Mouse (Mus musculus) forebrain, embryonic 11.5 days (tissue): ENCODE measurements around the gene Enpp7. TPM values are rescaled to one million over a fixed set of nuclear protein-coding genes. Genes with fewer than 3 reads are reported as not detected.

Experiments used
- ATAC-seq: fragments of 200-750 bp; cut with Nextera tagmentation; replicated peaks from 2 replicates; pipeline ENCODE4 v1.8.0; 2017; ENCODE audit warnings: moderate TSS enrichment; ENCODE audit not compliant: low FRiP score
- DNase-seq: peaks from one replicate; pipeline ENCODE4 v3.0.0-alpha.2; 2017; ENCODE audit warnings: low spot score
- H3K27ac ChIP-seq: fragments of 300-500 bp; sonication (generic); 2 replicates; pipeline ENCODE4 v1.5.1; 2014; ENCODE audit warnings: low read depth, low read length
- H3K27me3 ChIP-seq: fragments of 300-500 bp; sonication (generic); 2 replicates; pipeline ENCODE4 v1.6.1; 2014; ENCODE audit warnings: mild to moderate bottlenecking, low read length, mixed read lengths; ENCODE audit not compliant: control insufficient read depth, insufficient read depth
- H3K36me3 ChIP-seq: fragments of 300-500 bp; sonication (generic); 2 replicates; pipeline ENCODE4 v1.6.1; 2014; ENCODE audit warnings: mild to moderate bottlenecking, low read length, moderate library complexity, mixed read lengths; ENCODE audit not compliant: control insufficient read depth, insufficient read depth
- H3K4me1 ChIP-seq: fragments of 300-500 bp; sonication (generic); replicated peaks from 2 replicates; pipeline ENCODE4 v1.6.1; 2014; ENCODE audit warnings: low read length, mixed read lengths; ENCODE audit not compliant: control insufficient read depth, insufficient read depth
- H3K4me2 ChIP-seq: fragments of 300-500 bp; sonication (generic); 2 replicates; pipeline ENCODE4 v1.6.1; 2014; ENCODE audit warnings: low read depth, mild to moderate bottlenecking, low read length, moderate library complexity, mixed read lengths; ENCODE audit not compliant: severe bottlenecking
- H3K4me3 ChIP-seq: fragments of 300-500 bp; sonication (generic); 2 replicates; pipeline ENCODE4 v1.5.1; 2014; ENCODE audit warnings: low read depth, low read length
- H3K9ac ChIP-seq: fragments of 300-500 bp; sonication (generic); 2 replicates; pipeline ENCODE4 v1.6.1; 2014; ENCODE audit warnings: low read length
- H3K9me3 ChIP-seq: fragments of 300-500 bp; sonication (generic); 2 replicates; pipeline ENCODE4 v1.6.1; 2016; ENCODE audit warnings: low read length, mixed read lengths; ENCODE audit not compliant: control insufficient read depth
- WGBS: fragments of 180-500 bp; shearing (Covaris S2); extraction: QIAGEN DNeasy Blood & Tissue Kit; methylation state at CpG from one replicate; pipeline ENCODE4 v1.1.7; 2014; 5-methylcytosine and 5-hydroxymethylcytosine counted together
- polyA plus RNA-seq: library from polyadenylated mRNA; unstranded; fragments of >200 nt; fragmentation: Nextera tagmentation; extraction: Ambion mirVana; gene quantifications from 2 replicates; pipeline ENCODE4 v1.2.1, GENCODE M21; 2014

The Enpp7 gene
- polyA plus RNA-seq, 1 experiment from 2014 or later = not detected

DNA sequence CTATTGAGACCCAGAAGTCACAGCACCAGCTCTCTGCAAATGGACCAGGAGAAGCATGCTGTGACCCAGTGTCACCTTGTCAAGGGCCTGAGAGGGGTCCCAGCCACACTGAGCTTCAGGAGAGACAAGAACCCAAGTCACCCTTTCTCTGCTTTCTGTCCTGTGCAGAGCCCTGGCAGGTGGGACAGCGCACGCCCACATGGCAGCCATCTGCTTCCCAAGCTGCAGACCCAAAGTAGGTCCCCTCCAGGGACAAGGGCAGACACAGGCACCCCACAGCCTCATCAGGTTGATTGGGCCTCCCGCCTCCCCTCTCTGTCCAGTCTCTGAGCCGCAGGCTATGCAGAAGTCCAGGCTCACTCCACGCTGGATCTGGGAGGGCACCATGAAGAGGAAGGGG is 24.1 kb upstream of the Enpp7 start:
- no peak overlapping the region for H3K4me2 ChIP-seq
- no peaks in the 10 kb centered on the region for H3K27me3 ChIP-seq
- no peak for DNase-seq
- no peaks in the 10 kb centered on the region for H3K36me3 ChIP-seq
- no peak overlapping the region for H3K27ac ChIP-seq
- no peaks in the 10 kb centered on the region for H3K9me3 ChIP-seq
- H3K9ac ChIP-seq = no peak overlapping the region
- no peak overlapping the region for H3K4me3 ChIP-seq
- ATAC-seq = no peak
- H3K4me1 ChIP-seq = peaks cover 2% of the 10 kb centered on the region
- WGBS = 89% methylated on average over 5 of the region's 5 CpGs

DNA sequence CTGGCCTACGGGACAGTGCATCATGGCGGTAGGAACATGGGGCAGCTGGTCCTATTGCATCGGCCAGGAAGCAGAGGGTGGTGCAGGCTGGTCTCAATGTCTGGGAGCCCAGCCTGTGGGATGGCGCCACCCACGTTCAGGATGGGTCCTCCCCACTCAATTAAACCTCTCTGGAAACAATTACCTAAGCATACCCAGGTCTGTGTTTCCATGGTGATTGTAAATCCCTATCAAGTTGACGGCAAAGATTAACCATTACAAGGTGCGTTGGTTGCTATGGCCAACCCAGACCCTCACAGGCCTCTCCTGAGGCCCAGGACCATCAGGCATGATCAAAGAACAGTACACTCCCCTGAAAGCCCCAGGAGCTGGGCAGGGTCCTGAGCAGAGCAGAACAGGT is 22.9 kb upstream of the Enpp7 start:
- H3K36me3 ChIP-seq = no peaks in the 10 kb centered on the region
- ATAC-seq (no peak), DNase-seq (no peak)
- H3K4me2 ChIP-seq = no peak overlapping the region
- no peaks in the 10 kb centered on the region for H3K27me3 ChIP-seq
- no peak overlapping the region for H3K27ac ChIP-seq
- H3K9ac ChIP-seq = no peak overlapping the region
- WGBS = 31% methylated on average over 7 of the region's 7 CpGs
- no peaks in the 10 kb centered on the region for H3K9me3 ChIP-seq
- peaks cover 2% of the 10 kb centered on the region for H3K4me1 ChIP-seq
- no peak overlapping the region for H3K4me3 ChIP-seq

- DNase-seq = peak; percentile 80
- Histone ChIP-seq H3K4me3 (no peak overlapping the region), H3K27me3 (no peaks in the 10 kb centered on the region), H3K9me3 (no peaks in the 10 kb centered on the region), H3K27ac (no peak overlapping the region), H3K36me3 (no peaks in the 10 kb centered on the region), H3K4me1 (peaks cover 5% of the 10 kb centered on the region; the same call in 1 of the 2 replicates), H3K4me2 (no peak overlapping the region), H3K9ac (no peak overlapping the region)
- no peak for ATAC-seq
- 38% methylated on average over 20 of the region's 20 CpGs for WGBS
Observed at GRCm38 (mm10) chr11:118971470-118972034, 16.4 kb upstream of the Enpp7 start.

DNA sequence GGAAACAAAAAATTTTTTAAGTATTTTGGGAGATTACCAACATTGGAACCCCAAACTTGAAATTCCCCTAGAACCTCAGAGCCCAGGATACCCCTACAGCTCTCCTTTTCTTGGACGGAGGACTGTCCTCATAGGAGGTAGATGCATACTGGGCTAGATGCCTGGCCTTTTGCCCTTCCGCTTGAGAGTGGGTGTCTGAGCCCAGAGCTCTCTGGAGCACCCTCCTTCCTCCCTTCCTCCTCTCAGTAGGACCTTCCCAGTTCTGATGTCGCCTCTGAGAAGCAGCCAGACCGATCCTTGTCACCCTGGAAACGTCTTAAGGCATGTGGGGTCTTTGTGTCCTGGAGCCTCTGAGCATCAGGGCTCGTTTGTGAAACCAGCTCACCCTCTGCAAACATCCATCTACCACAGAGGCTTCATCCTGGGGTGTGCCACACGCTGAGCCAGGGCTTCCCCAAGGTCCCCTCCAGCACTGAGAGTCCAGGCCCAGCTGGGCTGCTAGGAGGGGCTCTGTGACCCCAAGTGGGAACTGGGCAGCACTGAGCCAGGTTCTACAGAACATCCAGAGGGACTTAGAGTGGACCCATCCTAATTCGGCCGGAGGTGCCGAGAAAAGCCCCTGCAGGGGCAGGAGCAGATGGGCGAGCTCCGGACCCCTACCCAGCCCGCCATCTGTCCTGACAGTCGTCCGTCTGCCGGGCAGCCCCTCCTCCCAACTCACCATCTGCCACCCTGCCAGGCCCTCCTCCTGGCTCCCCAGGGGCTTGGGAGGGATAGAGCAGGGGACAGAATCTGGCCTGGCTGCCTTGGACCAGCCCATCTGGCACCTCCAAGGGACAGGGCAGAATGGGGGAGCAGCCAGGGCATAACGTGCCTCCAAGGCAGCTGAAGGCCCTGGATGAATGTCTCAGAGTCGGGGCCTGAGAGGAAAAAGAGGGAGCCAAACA is 15.3 kb upstream of the Enpp7 start:
- DNase-seq (peak; percentile 65), ATAC-seq (peak; percentile 75)
- no peaks in the 10 kb centered on the region for H3K9me3 ChIP-seq
- H3K9ac ChIP-seq = no peak overlapping the region
- H3K4me1 ChIP-seq = peaks cover 5% of the 10 kb centered on the region; the same call in 1 of the 2 replicates
- no peaks in the 10 kb centered on the region for H3K27me3 ChIP-seq
- no peak overlapping the region for H3K4me2 ChIP-seq
- H3K27ac ChIP-seq = peak overlapping the region; percentile 70; the same call in 1 of the 2 replicates
- no peak overlapping the region for H3K4me3 ChIP-seq
- WGBS = 45% methylated on average over 18 of the region's 18 CpGs
- H3K36me3 ChIP-seq = no peaks in the 10 kb centered on the region

GRCm38 (mm10) chr11:118974340-118974739 is 13.6 kb upstream of the Enpp7 start:
- H3K27me3 ChIP-seq = no peaks in the 10 kb centered on the region
- H3K9ac ChIP-seq = no peak overlapping the region
- no peaks in the 10 kb centered on the region for H3K36me3 ChIP-seq
- WGBS = 85% methylated on average over 7 of the region's 7 CpGs
- no peak overlapping the region for H3K27ac ChIP-seq
- ATAC-seq = no peak
- H3K4me2 ChIP-seq = no peak overlapping the region
- no peak overlapping the region for H3K4me3 ChIP-seq
- H3K4me1 ChIP-seq = peaks cover 5% of the 10 kb centered on the region; the same call in 1 of the 2 replicates
- H3K9me3 ChIP-seq = no peaks in the 10 kb centered on the region
- no peak for DNase-seq

DNA sequence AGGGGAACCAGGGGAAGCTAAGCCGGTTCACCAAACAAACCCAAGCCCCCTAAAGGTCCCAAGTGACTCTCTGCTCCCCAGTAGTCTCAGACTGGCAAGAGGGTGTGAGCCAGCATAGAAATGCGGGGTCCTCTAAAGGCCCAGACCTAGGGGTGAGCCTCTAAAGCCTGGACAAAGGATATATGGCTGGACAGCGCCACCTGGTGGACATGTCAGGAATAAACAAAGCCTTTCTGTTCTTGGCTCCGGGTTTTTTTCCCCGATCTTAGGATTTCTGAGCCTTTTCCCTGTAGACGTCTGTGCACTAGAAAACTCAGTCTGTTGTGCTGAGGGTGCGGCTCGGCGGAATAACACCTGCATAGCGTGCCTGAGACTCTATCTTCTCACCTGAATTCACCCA is 12.6 kb upstream of the Enpp7 start:
- H3K27me3 ChIP-seq = no peaks in the 10 kb centered on the region
- WGBS = 2% methylated on average over 10 of the region's 10 CpGs
- H3K9me3 ChIP-seq = no peaks in the 10 kb centered on the region
- peak; percentile 88 for DNase-seq
- no peak overlapping the region for H3K27ac ChIP-seq
- ATAC-seq = no peak
- peaks cover 5% of the 10 kb centered on the region; the same call in 1 of the 2 replicates for H3K4me1 ChIP-seq
- H3K36me3 ChIP-seq = no peaks in the 10 kb centered on the region
- peak overlapping the region; percentile 27; the same call in 1 of the 2 replicates for H3K9ac ChIP-seq
- peak overlapping the region; percentile 31 for H3K4me2 ChIP-seq
- H3K4me3 ChIP-seq = no peak overlapping the region

GRCm38 (mm10) chr11:118975917-118976316 is 12.1 kb upstream of the Enpp7 start:
- Histone ChIP-seq H3K4me3 (no peak overlapping the region), H3K9me3 (no peaks in the 10 kb centered on the region), H3K9ac (no peak overlapping the region), H3K36me3 (no peaks in the 10 kb centered on the region), H3K4me2 (peak overlapping the region; percentile 31), H3K27ac (no peak overlapping the region), H3K27me3 (no peaks in the 10 kb centered on the region), H3K4me1 (peaks cover 5% of the 10 kb centered on the region; the same call in 1 of the 2 replicates)
- DNase-seq (no peak), ATAC-seq (0 out of 2 replicates have a peak, but pooled peaks have one; percentile 18)
- WGBS = 13% methylated on average over 12 of the region's 12 CpGs

- Histone ChIP-seq H3K27me3 (no peaks in the 10 kb centered on the region), H3K36me3 (no peaks in the 10 kb centered on the region), H3K9ac (no peak overlapping the region), H3K27ac (no peak overlapping the region), H3K9me3 (no peaks in the 10 kb centered on the region), H3K4me3 (no peak overlapping the region), H3K4me2 (no peak overlapping the region), H3K4me1 (no peaks in the 10 kb centered on the region; the same call in 1 of the 2 replicates)
- DNase-seq (no peak), ATAC-seq (no peak)
- WGBS = 81% methylated on average over 2 of the region's 2 CpGs
Observed at GRCm38 (mm10) chr11:118980388-118980787, 7.6 kb upstream of the Enpp7 start.
